Mouse (Mus musculus): ENCODE results near the gene Lsm11.

- TF ChIP-seq GATA1 (IDR thresholded peaks at IDR 0.05; ENCODE audit: borderline replicate concordance, low read length) (no peak), FLI1 (IDR thresholded peaks at IDR 0.05; ENCODE audit: low read length) (no peak)
Observed at GRCm38 (mm10) chr11:45881026-45881682, 63.6 kb downstream of the Lsm11 start.

All from megakaryocyte, embryonic 14.5 days (primary cell).